Mouse (Mus musculus) olfactory bulb, adult 2 months (tissue): ENCODE measurements around the gene Armc2. TPM values are rescaled to one million over a fixed set of nuclear protein-coding genes. Genes with fewer than 3 reads are reported as not detected.

Experiments used
- H3K27ac ChIP-seq: fragments of 200-500 bp; 2 replicates; pipeline ENCODE4 v1.5.1; 2012; ENCODE audit warnings: low read depth, low read length; ENCODE audit not compliant: insufficient read depth
- H3K4me1 ChIP-seq: fragments of 200-500 bp; 2 replicates; pipeline ENCODE4 v1.6.1; 2012; ENCODE audit warnings: low read length; ENCODE audit not compliant: control insufficient read depth, insufficient read depth
- H3K4me3 ChIP-seq: fragments of 200-500 bp; 2 replicates; pipeline ENCODE4 v1.5.1; 2012; ENCODE audit warnings: mild to moderate bottlenecking, low read depth, low read length, moderate library complexity; ENCODE audit not compliant: insufficient read depth
- CTCF ChIP-seq: fragments of 200-500 bp; IDR thresholded peaks from 2 replicates; pipeline ENCODE4 v1.5.1; 2012; ENCODE audit warnings: low read depth, mild to moderate bottlenecking, low read length, moderate library complexity; ENCODE audit not compliant: insufficient read depth
- POLR2A ChIP-seq: fragments of 200-500 bp; IDR thresholded peaks from 2 replicates; pipeline ENCODE4 v1.6.1; 2012; ENCODE audit warnings: mild to moderate bottlenecking, low read depth, low read length, moderate library complexity; ENCODE audit not compliant: insufficient read depth
- WGBS: fragments of 180-500 bp; shearing (Covaris S2); methylation state at CpG from one replicate; pipeline ENCODE4 v1.1.7; 2018; 5-methylcytosine and 5-hydroxymethylcytosine counted together
- polyA plus RNA-seq: library from polyadenylated mRNA; stranded (reverse); fragments of >200 nt; gene quantifications from 2 replicates; pipeline ENCODE4 v1.2.4, GENCODE M21; 2012; ENCODE audit warnings: low replicate concordance; ENCODE audit not compliant: missing spikeins, insufficient read depth, insufficient read length

The Armc2 gene
- polyA plus RNA-seq, 1 experiment: not detected

- H3K4me1 ChIP-seq: peaks cover 2% of the 10 kb centered on the region
- no peak overlapping the region for H3K27ac ChIP-seq
- TF ChIP-seq POLR2A: no peak
- TF ChIP-seq CTCF: no peak
- no peak overlapping the region for H3K4me3 ChIP-seq
- WGBS: 8% methylated on average over 4 of the region's 4 CpGs
These were observed 129.8 kb downstream of the Armc2 start for GRCm38 (mm10) chr10:41888365-41888941.

DNA sequence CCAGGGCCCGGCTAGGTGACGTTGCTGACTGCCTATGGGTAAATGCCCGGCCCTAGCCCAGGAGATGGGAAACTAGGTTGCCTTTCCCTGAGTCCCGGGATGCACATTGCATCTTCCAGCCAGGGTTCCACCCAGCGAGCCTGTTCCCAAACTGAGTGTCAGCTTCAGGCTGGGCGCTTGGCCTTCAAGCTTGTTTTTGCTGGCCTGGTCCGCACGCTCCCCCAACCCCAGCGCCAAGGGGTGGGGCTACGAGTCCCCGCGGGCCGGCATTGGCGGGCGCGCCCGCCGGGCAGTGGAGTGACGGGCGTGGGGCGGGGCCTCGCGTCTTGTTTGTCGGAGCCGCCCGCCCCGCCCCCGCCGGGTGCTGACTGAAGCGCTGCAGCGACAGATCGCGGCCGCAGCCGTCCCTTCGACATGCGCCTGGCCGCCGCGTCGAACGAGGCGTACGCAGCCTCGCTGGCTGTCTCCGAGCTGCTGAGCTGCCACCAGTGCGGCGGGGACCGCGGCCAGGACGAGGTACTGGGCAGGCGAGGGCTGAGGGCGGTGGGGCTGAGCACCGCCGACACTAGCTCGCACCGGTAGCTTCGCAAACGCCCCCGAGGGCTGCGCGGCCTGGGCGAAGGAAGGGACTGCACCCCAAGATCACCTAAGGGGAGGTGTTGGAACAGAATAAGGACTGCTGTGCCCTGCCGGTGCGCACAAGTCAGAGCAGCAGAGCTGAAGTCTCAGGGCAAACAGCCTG lies 131.0 kb downstream of the Armc2 start:
- WGBS: under 1% methylated on average over 65 of the region's 65 CpGs

GRCm38 (mm10) chr10:41883741-41884575 lies 134.3 kb downstream of the Armc2 start:
- Histone ChIP-seq H3K4me1 (peaks cover 11% of the 10 kb centered on the region), H3K4me3 (no peak overlapping the region), H3K27ac (peak overlapping the region; percentile 20; the same call in 1 of the 2 replicates)
- 65% methylated on average over 8 of the region's 8 CpGs for WGBS
- TF ChIP-seq POLR2A: no peak
- no peak for TF ChIP-seq CTCF

More for the DNA sequence above, 131.0 kb downstream of the Armc2 start:
- H3K4me1 ChIP-seq: peaks cover 2% of the 10 kb centered on the region
- peak overlapping the region; percentile 63 for H3K4me3 ChIP-seq
- TF ChIP-seq CTCF: no peak
- TF ChIP-seq POLR2A: peak; percentile 91; the same call in 1 of the 2 replicates
- H3K27ac ChIP-seq: peak overlapping the region; percentile 88

GRCm38 (mm10) chr10:41881438-41881837 lies 136.8 kb downstream of the Armc2 start:
- WGBS: 67% methylated on average over 4 of the region's 4 CpGs
- TF ChIP-seq CTCF: no peak
- TF ChIP-seq POLR2A: no peak
- no peak overlapping the region for H3K4me3 ChIP-seq
- H3K4me1 ChIP-seq: peaks cover 16% of the 10 kb centered on the region
- H3K27ac ChIP-seq: peak overlapping the region; percentile 48; the same call in 1 of the 2 replicates

DNA sequence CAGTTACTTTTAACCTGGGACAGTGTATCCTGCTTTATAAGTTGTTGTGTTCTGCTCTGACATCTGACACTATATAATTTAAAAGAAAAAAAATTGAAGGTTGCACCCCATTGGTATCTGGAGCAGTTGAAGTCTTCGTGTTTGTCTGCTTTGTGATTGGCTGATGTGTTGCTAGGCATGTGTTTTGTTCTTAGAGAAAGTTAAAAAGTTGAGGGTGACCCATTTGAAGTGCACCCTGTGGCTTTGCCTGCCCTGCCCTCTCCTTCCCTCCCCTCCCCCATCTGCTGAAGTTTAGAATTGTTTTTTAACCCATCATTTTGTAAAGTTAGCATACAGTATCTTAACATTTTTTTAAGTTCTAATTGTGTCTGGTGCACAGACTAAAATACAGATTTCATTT lies 137.5 kb downstream of the Armc2 start:
- peaks cover 16% of the 10 kb centered on the region for H3K4me1 ChIP-seq
- 37% methylated on average over 1 of the region's 1 CpGs for WGBS
- H3K4me3 ChIP-seq: no peak overlapping the region
- TF ChIP-seq POLR2A (no peak), CTCF (no peak)
- H3K27ac ChIP-seq: no peak overlapping the region

DNA sequence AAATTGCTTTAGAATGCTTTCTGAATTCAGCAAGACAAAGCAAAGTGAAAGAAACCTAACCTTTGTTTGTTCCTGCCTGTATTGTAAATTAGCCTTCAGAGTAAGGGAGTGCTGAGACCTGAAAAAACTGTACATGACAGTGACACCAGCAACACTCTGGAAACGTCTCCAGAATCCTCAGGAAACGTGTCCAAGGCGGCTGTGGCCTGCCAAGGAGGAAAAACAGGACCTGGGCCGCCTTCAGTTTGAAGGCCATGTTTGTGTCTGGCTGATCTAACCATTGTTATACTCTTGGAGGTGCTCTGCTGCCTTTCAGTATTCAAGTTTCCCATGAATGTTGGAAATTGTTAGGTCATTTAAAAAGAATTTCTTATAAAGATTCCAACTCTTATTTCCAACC lies 138.0 kb downstream of the Armc2 start:
- 56% methylated on average over 4 of the region's 4 CpGs for WGBS
- TF ChIP-seq CTCF (no peak), POLR2A (no peak)
- no peak overlapping the region for H3K4me3 ChIP-seq
- H3K4me1 ChIP-seq: peaks cover 16% of the 10 kb centered on the region
- H3K27ac ChIP-seq: peak overlapping the region; percentile 65; the same call in 1 of the 2 replicates

- Histone ChIP-seq H3K4me1 (peaks cover 16% of the 10 kb centered on the region), H3K27ac (no peak overlapping the region), H3K4me3 (no peak overlapping the region)
- TF ChIP-seq POLR2A: no peak
- no peak for TF ChIP-seq CTCF
- 9% methylated on average over 1 of the region's 1 CpGs for WGBS
These were observed 138.6 kb downstream of the Armc2 start for GRCm38 (mm10) chr10:41879675-41880074.

- Histone ChIP-seq H3K4me3 (no peak overlapping the region), H3K27ac (no peak overlapping the region), H3K4me1 (peaks cover 16% of the 10 kb centered on the region)
- TF ChIP-seq CTCF (no peak), POLR2A (no peak)
- 66% methylated on average over 11 of the region's 11 CpGs for WGBS
These were observed 139.9 kb downstream of the Armc2 start for GRCm38 (mm10) chr10:41878344-41878743.

DNA sequence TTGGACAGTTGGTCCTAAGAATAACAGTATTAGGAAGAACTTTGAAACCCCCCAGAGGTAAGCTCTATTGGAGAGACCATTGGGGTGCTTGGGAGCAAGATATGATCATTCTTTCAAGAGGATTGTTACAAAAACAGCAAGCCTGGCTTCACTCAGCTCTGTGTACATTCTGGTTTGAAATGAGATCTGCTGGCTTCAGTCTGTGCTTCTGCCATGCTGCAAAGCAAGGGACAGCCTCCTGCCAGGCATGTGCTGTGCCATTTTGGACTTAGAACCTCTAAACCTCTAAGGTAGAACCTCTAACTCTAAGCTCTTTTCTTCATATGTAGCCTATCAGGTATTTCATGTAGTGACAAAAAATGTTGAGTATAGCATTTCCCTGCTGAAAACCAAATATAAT lies 142.6 kb downstream of the Armc2 start:
- TF ChIP-seq CTCF: no peak
- Histone ChIP-seq H3K27ac (no peak overlapping the region), H3K4me1 (peaks cover 11% of the 10 kb centered on the region), H3K4me3 (no peak overlapping the region)
